Mouse (Mus musculus): Measurements from ENCODE around the gene Chrd. TPM values are rescaled to one million over a fixed set of nuclear protein-coding genes. Genes with fewer than 3 reads are reported as not detected.

Chrd gene
- polyA plus RNA-seq, 1 experiment from 2014 or later: 0.70 TPM

- peaks cover 2 to 15% of the 10 kb centered on the region in 2 experiments; a peak in 3 of 4 replicates for H3K4me1 ChIP-seq (ENCODE audit: control insufficient read depth in 2 of 2, insufficient read depth in 2 of 2, low read length in 2 of 2)
- ATAC-seq (ENCODE audit: insufficient number of reproducible peaks, insufficient read depth, low FRiP score, low read depth): no peak
- no peak overlapping the region for H3K4me2 ChIP-seq (ENCODE audit: low read length)
- 82% methylated on average over 7 of the region's 7 CpGs for WGBS
- H3K27ac ChIP-seq (replicated peaks in 1 of 2; ENCODE audit: control insufficient read depth in 1 of 2, insufficient read depth in 1 of 2, low read depth in 2 of 2, low read length in 2 of 2): no peak overlapping the region
- no peaks in the 10 kb centered on the region for H3K36me3 ChIP-seq (ENCODE audit: control insufficient read depth, insufficient read depth, low read length)
- H3K4me3 ChIP-seq (ENCODE audit: control insufficient read depth in 1 of 2, insufficient read depth in 1 of 2, low read depth in 1 of 2, low read length in 2 of 2): no peak overlapping the region
- no peaks in the 10 kb centered on the region for H3K9me3 ChIP-seq (ENCODE audit: control insufficient read depth, low read length)
- peaks cover 63% of the 10 kb centered on the region for H3K27me3 ChIP-seq (ENCODE audit: control insufficient read depth, insufficient read depth, low read length)
- H3K9ac ChIP-seq (ENCODE audit: low read length): no peak overlapping the region
Measured at GRCm38 (mm10) chr16:20736168-20736567, 3.2 kb downstream of the Chrd start.

- H3K4me1 ChIP-seq (ENCODE audit: control insufficient read depth in 2 of 2, insufficient read depth in 2 of 2, low read length in 2 of 2): peaks cover 2 to 15% of the 10 kb centered on the region in 2 experiments; a peak in 3 of 4 replicates
- 75% methylated on average over 5 of the region's 5 CpGs for WGBS
- H3K27ac ChIP-seq (replicated peaks in 1 of 2; ENCODE audit: control insufficient read depth in 1 of 2, insufficient read depth in 1 of 2, low read depth in 2 of 2, low read length in 2 of 2): no peak overlapping the region
- H3K36me3 ChIP-seq (ENCODE audit: control insufficient read depth, insufficient read depth, low read length): no peaks in the 10 kb centered on the region
- no peak for ATAC-seq (ENCODE audit: insufficient number of reproducible peaks, insufficient read depth, low FRiP score, low read depth)
- H3K4me2 ChIP-seq (ENCODE audit: low read length): no peak overlapping the region
- H3K27me3 ChIP-seq (ENCODE audit: control insufficient read depth, insufficient read depth, low read length): peaks cover 59% of the 10 kb centered on the region
- H3K9me3 ChIP-seq (ENCODE audit: control insufficient read depth, low read length): no peaks in the 10 kb centered on the region
- no peak overlapping the region for H3K9ac ChIP-seq (ENCODE audit: low read length)
- H3K4me3 ChIP-seq (ENCODE audit: control insufficient read depth in 1 of 2, insufficient read depth in 1 of 2, low read depth in 1 of 2, low read length in 2 of 2): no peak overlapping the region
Measured at GRCm38 (mm10) chr16:20736823-20737222, 3.9 kb downstream of the Chrd start.

- H3K36me3 ChIP-seq (ENCODE audit: control insufficient read depth, insufficient read depth, low read length): no peaks in the 10 kb centered on the region
- H3K27ac ChIP-seq (replicated peaks in 1 of 2; ENCODE audit: control insufficient read depth in 1 of 2, insufficient read depth in 1 of 2, low read depth in 2 of 2, low read length in 2 of 2): no peak overlapping the region
- H3K4me3 ChIP-seq (ENCODE audit: control insufficient read depth in 1 of 2, insufficient read depth in 1 of 2, low read depth in 1 of 2, low read length in 2 of 2): no peak overlapping the region
- H3K4me2 ChIP-seq (ENCODE audit: low read length): no peak overlapping the region
- WGBS: 80% methylated on average over 9 of the region's 9 CpGs
- no peak for ATAC-seq (ENCODE audit: insufficient number of reproducible peaks, insufficient read depth, low FRiP score, low read depth)
- peaks cover 30% of the 10 kb centered on the region for H3K27me3 ChIP-seq (ENCODE audit: control insufficient read depth, insufficient read depth, low read length)
- no peaks in the 10 kb centered on the region for H3K4me1 ChIP-seq (ENCODE audit: control insufficient read depth in 2 of 2, insufficient read depth in 2 of 2, low read length in 2 of 2)
- no peaks in the 10 kb centered on the region for H3K9me3 ChIP-seq (ENCODE audit: control insufficient read depth, low read length)
- no peak overlapping the region for H3K9ac ChIP-seq (ENCODE audit: low read length)
Measured at GRCm38 (mm10) chr16:20739845-20740244, 6.9 kb downstream of the Chrd start.

GRCm38 (mm10) chr16:20746641-20747040, 13.7 kb downstream of the Chrd start:
- H3K9me3 ChIP-seq (ENCODE audit: control insufficient read depth, low read length): no peaks in the 10 kb centered on the region
- no peaks in the 10 kb centered on the region for H3K4me1 ChIP-seq (ENCODE audit: control insufficient read depth in 2 of 2, insufficient read depth in 2 of 2, low read length in 2 of 2)
- no peak overlapping the region for H3K27ac ChIP-seq (replicated peaks in 1 of 2; ENCODE audit: control insufficient read depth in 1 of 2, insufficient read depth in 1 of 2, low read depth in 2 of 2, low read length in 2 of 2)
- no peak overlapping the region for H3K4me2 ChIP-seq (ENCODE audit: low read length)
- H3K36me3 ChIP-seq (ENCODE audit: control insufficient read depth, insufficient read depth, low read length): no peaks in the 10 kb centered on the region
- no peak overlapping the region for H3K9ac ChIP-seq (ENCODE audit: low read length)
- 65% methylated on average over 6 of the region's 6 CpGs for WGBS
- H3K27me3 ChIP-seq (ENCODE audit: control insufficient read depth, insufficient read depth, low read length): 0 out of 2 replicates have a peak, but pooled peaks cover 5% of the 10 kb centered on the region
- H3K4me3 ChIP-seq (ENCODE audit: control insufficient read depth in 1 of 2, insufficient read depth in 1 of 2, low read depth in 1 of 2, low read length in 2 of 2): no peak overlapping the region
- no peak for ATAC-seq (ENCODE audit: insufficient number of reproducible peaks, insufficient read depth, low FRiP score, low read depth)

GRCm38 (mm10) chr16:20750518-20750917, 17.6 kb downstream of the Chrd start:
- Histone ChIP-seq H3K27ac (replicated peaks in 1 of 2; ENCODE audit: control insufficient read depth in 1 of 2, insufficient read depth in 1 of 2, low read depth in 2 of 2, low read length in 2 of 2) (no peak overlapping the region), H3K27me3 (ENCODE audit: control insufficient read depth, insufficient read depth, low read length) (0 out of 2 replicates have a peak, but pooled peaks cover 5% of the 10 kb centered on the region), H3K4me1 (ENCODE audit: control insufficient read depth in 2 of 2, insufficient read depth in 2 of 2, low read length in 2 of 2) (no peaks in the 10 kb centered on the region), H3K4me3 (ENCODE audit: control insufficient read depth in 1 of 2, insufficient read depth in 1 of 2, low read depth in 1 of 2, low read length in 2 of 2) (no peak overlapping the region), H3K9me3 (ENCODE audit: control insufficient read depth, low read length) (no peaks in the 10 kb centered on the region; the same call in 1 of the 2 replicates), H3K9ac (ENCODE audit: low read length) (no peak overlapping the region), H3K36me3 (ENCODE audit: control insufficient read depth, insufficient read depth, low read length) (no peaks in the 10 kb centered on the region), H3K4me2 (ENCODE audit: low read length) (no peak overlapping the region)
- 45% methylated on average over 8 of the region's 8 CpGs for WGBS
- no peak for ATAC-seq (ENCODE audit: insufficient number of reproducible peaks, insufficient read depth, low FRiP score, low read depth)

- H3K4me1 ChIP-seq (ENCODE audit: control insufficient read depth in 2 of 2, insufficient read depth in 2 of 2, low read length in 2 of 2): no peaks in the 10 kb centered on the region
- no peaks in the 10 kb centered on the region for H3K36me3 ChIP-seq (ENCODE audit: control insufficient read depth, insufficient read depth, low read length)
- H3K9ac ChIP-seq (ENCODE audit: low read length): no peak overlapping the region
- H3K27ac ChIP-seq (replicated peaks in 1 of 2; ENCODE audit: control insufficient read depth in 1 of 2, insufficient read depth in 1 of 2, low read depth in 2 of 2, low read length in 2 of 2): no peak overlapping the region
- H3K4me2 ChIP-seq (ENCODE audit: low read length): no peak overlapping the region
- no peaks in the 10 kb centered on the region for H3K27me3 ChIP-seq (ENCODE audit: control insufficient read depth, insufficient read depth, low read length)
- H3K9me3 ChIP-seq (ENCODE audit: control insufficient read depth, low read length): no peaks in the 10 kb centered on the region; the same call in 1 of the 2 replicates
- WGBS: 79% methylated on average over 5 of the region's 5 CpGs
- ATAC-seq (ENCODE audit: insufficient number of reproducible peaks, insufficient read depth, low FRiP score, low read depth): no peak
- no peak overlapping the region for H3K4me3 ChIP-seq (ENCODE audit: control insufficient read depth in 1 of 2, insufficient read depth in 1 of 2, low read depth in 1 of 2, low read length in 2 of 2)
Measured at GRCm38 (mm10) chr16:20756052-20756451, 23.1 kb downstream of the Chrd start.

GRCm38 (mm10) chr16:20757385-20757784, 24.5 kb downstream of the Chrd start:
- Histone ChIP-seq H3K36me3 (ENCODE audit: control insufficient read depth, insufficient read depth, low read length) (no peaks in the 10 kb centered on the region), H3K9ac (ENCODE audit: low read length) (no peak overlapping the region), H3K4me3 (ENCODE audit: control insufficient read depth in 1 of 2, insufficient read depth in 1 of 2, low read depth in 1 of 2, low read length in 2 of 2) (no peak overlapping the region), H3K4me1 (ENCODE audit: control insufficient read depth in 2 of 2, insufficient read depth in 2 of 2, low read length in 2 of 2) (no peaks in the 10 kb centered on the region), H3K27ac (replicated peaks in 1 of 2; ENCODE audit: control insufficient read depth in 1 of 2, insufficient read depth in 1 of 2, low read depth in 2 of 2, low read length in 2 of 2) (no peak overlapping the region), H3K27me3 (ENCODE audit: control insufficient read depth, insufficient read depth, low read length) (no peaks in the 10 kb centered on the region), H3K9me3 (ENCODE audit: control insufficient read depth, low read length) (no peaks in the 10 kb centered on the region; the same call in 1 of the 2 replicates), H3K4me2 (ENCODE audit: low read length) (no peak overlapping the region)
- no peak for ATAC-seq (ENCODE audit: insufficient number of reproducible peaks, insufficient read depth, low FRiP score, low read depth)
- 66% methylated on average over 1 of the region's 1 CpGs for WGBS

- H3K27me3 ChIP-seq (ENCODE audit: control insufficient read depth, insufficient read depth, low read length): no peaks in the 10 kb centered on the region
- ATAC-seq (ENCODE audit: insufficient number of reproducible peaks, insufficient read depth, low FRiP score, low read depth): no peak
- no peak overlapping the region for H3K4me3 ChIP-seq (ENCODE audit: control insufficient read depth in 1 of 2, insufficient read depth in 1 of 2, low read depth in 1 of 2, low read length in 2 of 2)
- H3K36me3 ChIP-seq (ENCODE audit: control insufficient read depth, insufficient read depth, low read length): no peaks in the 10 kb centered on the region
- no peak overlapping the region for H3K9ac ChIP-seq (ENCODE audit: low read length)
- WGBS: 8% methylated on average over 3 of the region's 3 CpGs
- H3K27ac ChIP-seq (replicated peaks in 1 of 2; ENCODE audit: control insufficient read depth in 1 of 2, insufficient read depth in 1 of 2, low read depth in 2 of 2, low read length in 2 of 2): no peak overlapping the region
- H3K4me1 ChIP-seq (ENCODE audit: control insufficient read depth in 2 of 2, insufficient read depth in 2 of 2, low read length in 2 of 2): no peaks in the 10 kb centered on the region
- no peak overlapping the region for H3K4me2 ChIP-seq (ENCODE audit: low read length)
- H3K9me3 ChIP-seq (ENCODE audit: control insufficient read depth, low read length): no peaks in the 10 kb centered on the region
Measured at GRCm38 (mm10) chr16:20761681-20762080, 28.8 kb downstream of the Chrd start.

Data from heart, embryonic 14.5 days (tissue).